Mouse (Mus musculus): Measurements from ENCODE around the gene Snrpd3. TPM values are rescaled to one million over a fixed set of nuclear protein-coding genes. Genes with fewer than 3 reads are reported as not detected.
"Not testable (repeated sequence)": the region's sequence is repeated elsewhere in the genome, so short reads cannot be mapped to it uniquely, and the experiment has no call there.

The Snrpd3 gene
- polyA plus RNA-seq, 1 experiment from 2014 or later = 204 TPM

- H3K36me3 ChIP-seq (replicated peaks) = peaks cover 53% of the 10 kb centered on the region
- H3K9me3 ChIP-seq = no peaks in the 10 kb centered on the region
- H3K4me2 ChIP-seq = no peak overlapping the region
- H3K4me3 ChIP-seq (replicated peaks) = no peak overlapping the region
- H3K9ac ChIP-seq = no peak overlapping the region
- no peak for ATAC-seq (ENCODE audit: low FRiP score)
- peaks cover 27% of the 10 kb centered on the region for H3K4me1 ChIP-seq
- no peaks in the 10 kb centered on the region for H3K27me3 ChIP-seq
- WGBS = 94% methylated on average over 5 of the region's 5 CpGs
- no peak overlapping the region for H3K27ac ChIP-seq
Measured at GRCm38 (mm10) chr10:75520581-75520980, 3.2 kb downstream of the Snrpd3 start.

DNA sequence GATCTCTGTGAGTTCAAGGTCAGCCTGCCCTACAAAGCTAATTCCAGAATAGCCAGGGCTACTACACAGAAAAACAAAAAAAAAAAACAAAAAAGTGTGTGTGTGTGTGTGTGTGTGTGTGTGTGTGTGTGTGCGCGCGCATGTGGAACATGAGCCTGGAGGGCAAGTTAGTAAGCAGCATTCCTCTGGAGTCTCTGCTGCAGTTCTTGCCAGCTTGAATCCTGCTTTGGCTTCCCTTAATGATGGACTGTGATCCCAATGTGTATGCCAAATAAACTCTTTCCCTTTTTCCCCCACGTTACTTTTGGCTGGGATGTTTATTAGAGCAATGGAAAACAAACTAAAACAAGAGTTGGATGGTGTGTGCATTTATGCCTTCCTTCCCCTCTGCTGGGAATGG lies 4.3 kb downstream of the Snrpd3 start:
- Histone ChIP-seq H3K4me2 (no peak overlapping the region), H3K27ac (no peak overlapping the region), H3K36me3 (replicated peaks) (peaks cover 60% of the 10 kb centered on the region), H3K9me3 (no peaks in the 10 kb centered on the region), H3K27me3 (no peaks in the 10 kb centered on the region), H3K4me3 (replicated peaks) (no peak overlapping the region), H3K4me1 (peaks cover 17% of the 10 kb centered on the region), H3K9ac (no peak overlapping the region)
- no peak for ATAC-seq (ENCODE audit: low FRiP score)
- WGBS = 92% methylated on average over 4 of the region's 4 CpGs

- not testable (repeated sequence) for H3K4me1 ChIP-seq; H3K9ac ChIP-seq; H3K4me2 ChIP-seq; H3K4me3 ChIP-seq (replicated peaks); H3K27me3 ChIP-seq; ATAC-seq (ENCODE audit: low FRiP score); H3K27ac ChIP-seq; H3K9me3 ChIP-seq
- peaks cover 73% of the 10 kb centered on the region for H3K36me3 ChIP-seq (replicated peaks)
- 94% methylated on average over 9 of the region's 9 CpGs for WGBS
Measured at GRCm38 (mm10) chr10:75525450-75525849, 8.1 kb downstream of the Snrpd3 start.

DNA sequence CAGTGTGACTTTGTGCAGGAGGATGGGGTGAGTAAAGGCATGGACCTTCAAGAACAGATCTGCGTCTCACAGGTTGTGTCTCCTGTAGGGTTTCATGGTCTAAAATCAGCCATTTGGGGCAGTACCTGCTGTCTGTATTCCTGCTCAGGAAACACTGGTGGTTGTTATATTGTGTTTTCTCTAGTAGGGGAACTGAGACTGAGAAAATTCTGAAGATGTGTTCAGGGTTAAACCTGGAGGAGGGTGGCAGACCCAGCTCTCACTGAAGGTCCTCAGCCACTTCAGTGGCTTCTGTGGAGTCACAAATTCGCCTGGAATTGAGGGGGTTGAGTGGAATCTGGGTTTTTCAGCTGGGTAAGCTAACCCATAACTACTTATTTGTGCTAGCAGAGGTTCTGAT lies 13.0 kb downstream of the Snrpd3 start:
- no peak overlapping the region for H3K27ac ChIP-seq
- no peaks in the 10 kb centered on the region; the same call in 1 of the 2 replicates for H3K4me1 ChIP-seq
- WGBS = 83% methylated on average over 2 of the region's 2 CpGs
- no peak overlapping the region for H3K4me3 ChIP-seq (replicated peaks)
- peaks cover 78% of the 10 kb centered on the region for H3K36me3 ChIP-seq (replicated peaks)
- no peaks in the 10 kb centered on the region for H3K27me3 ChIP-seq
- no peak overlapping the region for H3K9ac ChIP-seq
- ATAC-seq (ENCODE audit: low FRiP score) = no peak
- no peak overlapping the region for H3K4me2 ChIP-seq
- no peaks in the 10 kb centered on the region for H3K9me3 ChIP-seq

DNA sequence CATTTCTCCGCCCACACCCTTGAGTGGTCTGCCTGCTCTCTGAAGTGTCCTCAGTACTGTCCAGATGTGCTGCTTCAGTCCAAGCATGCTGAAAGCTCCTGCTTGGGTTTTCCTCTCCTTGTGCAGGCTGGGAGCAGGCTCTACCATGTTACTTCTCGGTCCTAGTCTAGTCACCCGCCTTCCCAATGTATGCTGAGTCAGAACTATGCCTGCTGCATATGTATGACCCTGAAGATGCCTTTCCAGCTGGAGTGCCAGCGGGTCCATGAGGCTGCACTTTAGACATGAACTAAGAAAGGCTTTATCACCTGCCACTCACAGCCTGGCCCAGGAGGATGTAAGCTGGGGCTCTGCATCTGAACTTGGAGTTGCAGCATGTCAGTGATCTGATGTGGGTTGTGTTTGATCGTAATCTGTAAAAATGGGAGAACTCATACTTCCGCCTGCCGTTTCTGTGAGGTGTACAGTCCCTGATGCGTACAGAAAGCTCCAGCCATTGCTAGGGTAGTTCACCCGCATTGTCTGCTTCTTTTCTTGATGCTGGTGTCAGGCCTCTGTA lies 14.3 kb downstream of the Snrpd3 start:
- Histone ChIP-seq H3K27ac (no peak overlapping the region), H3K4me3 (replicated peaks) (no peak overlapping the region), H3K9me3 (no peaks in the 10 kb centered on the region), H3K4me2 (no peak overlapping the region), H3K36me3 (replicated peaks) (peaks cover 80% of the 10 kb centered on the region), H3K4me1 (no peaks in the 10 kb centered on the region), H3K9ac (no peak overlapping the region), H3K27me3 (no peaks in the 10 kb centered on the region)
- no peak for ATAC-seq (ENCODE audit: low FRiP score)
- 89% methylated on average over 9 of the region's 9 CpGs for WGBS

- Histone ChIP-seq H3K4me3 (replicated peaks) (no peak overlapping the region), H3K27me3 (no peaks in the 10 kb centered on the region), H3K4me2 (no peak overlapping the region), H3K36me3 (replicated peaks) (peaks cover 68% of the 10 kb centered on the region), H3K9ac (no peak overlapping the region), H3K9me3 (no peaks in the 10 kb centered on the region), H3K27ac (no peak overlapping the region), H3K4me1 (no peaks in the 10 kb centered on the region)
- no peak for ATAC-seq (ENCODE audit: low FRiP score)
- WGBS = 95% methylated on average over 8 of the region's 8 CpGs
Measured at GRCm38 (mm10) chr10:75534216-75534615, 16.9 kb downstream of the Snrpd3 start.

DNA sequence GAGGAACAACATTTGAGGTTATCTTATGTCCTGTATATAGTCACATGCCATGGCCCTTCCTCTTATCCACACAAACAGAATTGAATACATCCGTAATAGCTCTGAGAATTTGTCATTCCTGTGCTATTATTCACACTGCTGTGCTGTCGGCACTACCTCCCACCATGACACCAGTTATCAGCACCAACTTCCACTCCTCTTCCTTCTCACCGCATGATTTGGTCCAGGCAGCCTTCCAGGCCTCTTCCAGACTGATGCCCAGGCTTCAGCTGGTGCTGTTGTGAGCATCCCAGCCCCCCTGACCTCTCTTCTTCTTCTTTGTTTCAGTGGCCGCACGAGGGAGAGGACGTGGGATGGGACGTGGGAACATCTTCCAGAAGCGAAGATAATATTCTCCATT lies 17.6 kb downstream of the Snrpd3 start:
- 87% methylated on average over 8 of the region's 8 CpGs for WGBS
- H3K36me3 ChIP-seq (replicated peaks) = peaks cover 63% of the 10 kb centered on the region

GRCm38 (mm10) chr10:75535423-75535822 lies 18.1 kb downstream of the Snrpd3 start:
- Histone ChIP-seq H3K36me3 (replicated peaks) (peaks cover 60% of the 10 kb centered on the region), H3K27ac (no peak overlapping the region), H3K4me1 (no peaks in the 10 kb centered on the region), H3K9me3 (no peaks in the 10 kb centered on the region), H3K27me3 (no peaks in the 10 kb centered on the region), H3K9ac (no peak overlapping the region), H3K4me2 (no peak overlapping the region), H3K4me3 (replicated peaks) (no peak overlapping the region)
- ATAC-seq (ENCODE audit: low FRiP score) = no peak
- WGBS = 91% methylated on average over 2 of the region's 2 CpGs

More for the DNA sequence above, 17.6 kb downstream of the Snrpd3 start:
- Histone ChIP-seq H3K27ac (no peak overlapping the region), H3K27me3 (no peaks in the 10 kb centered on the region), H3K4me2 (no peak overlapping the region), H3K9ac (no peak overlapping the region), H3K4me3 (replicated peaks) (no peak overlapping the region), H3K4me1 (no peaks in the 10 kb centered on the region), H3K9me3 (no peaks in the 10 kb centered on the region)
- ATAC-seq (ENCODE audit: low FRiP score) = no peak

DNA sequence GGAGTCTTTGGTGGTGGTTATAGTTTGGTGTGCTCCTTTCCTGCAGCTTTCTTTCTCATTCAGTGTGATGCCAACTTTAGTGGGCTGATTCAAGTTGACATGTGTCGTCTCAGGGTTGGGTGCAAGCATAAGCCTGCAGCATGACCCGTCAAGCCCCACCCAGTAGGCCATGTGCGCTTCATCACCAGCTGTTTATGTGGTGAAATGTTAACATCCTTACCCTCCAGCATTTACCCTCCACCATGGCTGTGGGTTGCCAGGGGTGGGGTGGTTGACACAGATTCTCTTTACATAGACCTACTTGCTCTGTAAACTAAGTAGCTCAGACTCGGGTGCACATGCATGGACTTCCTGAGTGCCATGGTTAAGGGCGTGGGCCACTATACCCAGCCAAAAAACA lies 18.8 kb downstream of the Snrpd3 start:
- Histone ChIP-seq H3K4me3 (replicated peaks) (no peak overlapping the region), H3K9me3 (no peaks in the 10 kb centered on the region), H3K4me2 (no peak overlapping the region), H3K4me1 (no peaks in the 10 kb centered on the region), H3K36me3 (replicated peaks) (peaks cover 53% of the 10 kb centered on the region), H3K27me3 (no peaks in the 10 kb centered on the region), H3K27ac (no peak overlapping the region), H3K9ac (no peak overlapping the region)
- no peak for ATAC-seq (ENCODE audit: low FRiP score)
- 92% methylated on average over 5 of the region's 5 CpGs for WGBS

GRCm38 (mm10) chr10:75547901-75548300 lies 30.6 kb downstream of the Snrpd3 start:
- WGBS = 76% methylated on average over 7 of the region's 7 CpGs
- Histone ChIP-seq H3K4me3 (replicated peaks) (no peak overlapping the region), H3K9ac (no peak overlapping the region), H3K27ac (no peak overlapping the region), H3K4me1 (no peaks in the 10 kb centered on the region), H3K9me3 (peaks cover 3% of the 10 kb centered on the region; the same call in 1 of the 2 replicates), H3K4me2 (no peak overlapping the region), H3K36me3 (replicated peaks) (no peaks in the 10 kb centered on the region), H3K27me3 (no peaks in the 10 kb centered on the region)
- no peak for ATAC-seq (ENCODE audit: low FRiP score)

DNA sequence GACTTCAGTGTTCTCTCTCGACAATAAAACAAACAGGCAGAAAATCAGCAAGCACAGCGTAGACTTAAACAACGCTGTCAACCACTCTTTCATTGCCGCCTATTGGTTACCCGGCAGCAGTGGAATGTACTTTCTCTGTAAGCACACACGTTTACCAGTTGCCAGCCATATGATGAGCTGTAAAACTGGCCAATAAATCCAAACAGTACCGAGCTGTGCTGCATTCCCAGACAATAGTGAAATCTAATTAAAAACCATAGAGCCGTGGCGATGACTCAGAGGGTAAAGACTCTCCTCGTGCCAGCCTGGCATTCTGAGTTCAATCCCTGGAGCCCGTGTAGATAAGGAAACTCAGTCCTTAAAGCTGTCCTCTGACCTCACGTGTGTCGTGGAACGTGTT lies 31.1 kb downstream of the Snrpd3 start:
- Histone ChIP-seq H3K9me3 (peaks cover 3% of the 10 kb centered on the region; the same call in 1 of the 2 replicates), H3K36me3 (replicated peaks) (no peaks in the 10 kb centered on the region), H3K4me1 (no peaks in the 10 kb centered on the region), H3K4me3 (replicated peaks) (no peak overlapping the region), H3K27ac (no peak overlapping the region), H3K27me3 (no peaks in the 10 kb centered on the region), H3K4me2 (no peak overlapping the region), H3K9ac (no peak overlapping the region)
- ATAC-seq (ENCODE audit: low FRiP score) = no peak
- WGBS = 74% methylated on average over 14 of the region's 14 CpGs

- no peaks in the 10 kb centered on the region for H3K36me3 ChIP-seq (replicated peaks)
- ATAC-seq (ENCODE audit: low FRiP score) = no peak
- 83% methylated on average over 7 of the region's 7 CpGs for WGBS
Measured at GRCm38 (mm10) chr10:75549886-75550285, 32.5 kb downstream of the Snrpd3 start.

GRCm38 (mm10) chr10:75551175-75551574 lies 33.8 kb downstream of the Snrpd3 start:
- Histone ChIP-seq H3K27me3 (no peaks in the 10 kb centered on the region), H3K4me2 (no peak overlapping the region), H3K27ac (no peak overlapping the region), H3K9me3 (no peaks in the 10 kb centered on the region), H3K4me1 (peaks cover 7% of the 10 kb centered on the region), H3K36me3 (replicated peaks) (no peaks in the 10 kb centered on the region), H3K4me3 (replicated peaks) (no peak overlapping the region), H3K9ac (no peak overlapping the region)
- ATAC-seq (ENCODE audit: low FRiP score) = no peak
- WGBS = 56% methylated on average over 12 of the region's 12 CpGs

More at GRCm38 (mm10) chr10:75549886-75550285, 32.5 kb downstream of the Snrpd3 start:
- H3K27me3 ChIP-seq = no peaks in the 10 kb centered on the region
- H3K4me2 ChIP-seq = no peak overlapping the region
- H3K27ac ChIP-seq = no peak overlapping the region
- no peak overlapping the region for H3K4me3 ChIP-seq (replicated peaks)
- H3K9ac ChIP-seq = no peak overlapping the region
- no peaks in the 10 kb centered on the region for H3K4me1 ChIP-seq
- H3K9me3 ChIP-seq = peaks cover 3% of the 10 kb centered on the region; the same call in 1 of the 2 replicates

Measured in forebrain, embryonic 12.5 days (tissue).